Mouse (Mus musculus): Measurements from ENCODE around the gene Rab19.
"Not testable (repeated sequence)": the region's sequence is repeated elsewhere in the genome, so short reads cannot be mapped to it uniquely, and the experiment has no call there.

Rab19 gene

GRCm38 (mm10) chr6:39381125-39381880, at the start of gene Rab19:
Rab19 (plus strand) TSS chr6:39381175.
- no peak for DNase-seq (ENCODE audit: low read depth, low spot score)

- no peak for DNase-seq (ENCODE audit: low read depth, low spot score)
These were observed 48.8 kb upstream of the Rab19 start for GRCm38 (mm10) chr6:39331998-39332700.

- DNase-seq (ENCODE audit: low read depth, low spot score) = no peak
These were observed 46.8 kb upstream of the Rab19 start for GRCm38 (mm10) chr6:39334224-39334623.

- DNase-seq (ENCODE audit: low read depth, low spot score) = peak; percentile 60
These were observed 46.1 kb upstream of the Rab19 start for GRCm38 (mm10) chr6:39334873-39335272.

GRCm38 (mm10) chr6:39338359-39338758, 42.6 kb upstream of the Rab19 start:
- no peak for DNase-seq (ENCODE audit: low read depth, low spot score)

- DNase-seq (ENCODE audit: low read depth, low spot score) = no peak
These were observed 39.2 kb upstream of the Rab19 start for GRCm38 (mm10) chr6:39341798-39342197.

GRCm38 (mm10) chr6:39344020-39344419, 37.0 kb upstream of the Rab19 start:
- peak; percentile 88 for DNase-seq (ENCODE audit: low read depth, low spot score)

GRCm38 (mm10) chr6:39345430-39345829, 35.5 kb upstream of the Rab19 start:
- no peak for DNase-seq (ENCODE audit: low read depth, low spot score)

- peak; percentile 42 for DNase-seq (ENCODE audit: low read depth, low spot score)
These were observed 33.9 kb upstream of the Rab19 start for GRCm38 (mm10) chr6:39346991-39347501.

- DNase-seq (ENCODE audit: low read depth, low spot score) = peak; percentile 84
These were observed 32.8 kb upstream of the Rab19 start for GRCm38 (mm10) chr6:39347880-39348814.

GRCm38 (mm10) chr6:39348946-39349345, 32.0 kb upstream of the Rab19 start:
- peak; percentile 71 for DNase-seq (ENCODE audit: low read depth, low spot score)

GRCm38 (mm10) chr6:39359207-39359606, 21.8 kb upstream of the Rab19 start:
- not testable (repeated sequence) for DNase-seq (ENCODE audit: low read depth, low spot score)

GRCm38 (mm10) chr6:39362684-39363083, 18.3 kb upstream of the Rab19 start:
- no peak for DNase-seq (ENCODE audit: low read depth, low spot score)

- no peak for DNase-seq (ENCODE audit: low read depth, low spot score)
These were observed 11.3 kb upstream of the Rab19 start for GRCm38 (mm10) chr6:39369631-39370030.

- no peak for DNase-seq (ENCODE audit: low read depth, low spot score)
These were observed 8.9 kb upstream of the Rab19 start for GRCm38 (mm10) chr6:39372042-39372441.

- no peak for DNase-seq (ENCODE audit: low read depth, low spot score)
These were observed 8.2 kb upstream of the Rab19 start for GRCm38 (mm10) chr6:39372727-39373126.

GRCm38 (mm10) chr6:39373301-39373955, 7.5 kb upstream of the Rab19 start:
- DNase-seq (ENCODE audit: low read depth, low spot score) = no peak

- no peak for DNase-seq (ENCODE audit: low read depth, low spot score)
These were observed 4.2 kb upstream of the Rab19 start for GRCm38 (mm10) chr6:39376775-39377174.

- peak; percentile 93 for DNase-seq (ENCODE audit: low read depth, low spot score)
These were observed 3.6 kb upstream of the Rab19 start, which contains the start of gene Slc37a3 for GRCm38 (mm10) chr6:39377311-39377827. Slc37a3 (minus strand) TSS chr6:39377675.

- not testable (repeated sequence) for DNase-seq (ENCODE audit: low read depth, low spot score)
These were observed 2.7 kb upstream of the Rab19 start for GRCm38 (mm10) chr6:39378161-39378835.
